Mouse (Mus musculus) spleen, adult 2 months (tissue): ENCODE data around the gene Mmrn2.

Experiments
- CTCF ChIP-seq: fragments of 200-500 bp; IDR thresholded peaks from 2 replicates; pipeline ENCODE4 v1.5.1; 2011; ENCODE audit warnings: mild to moderate bottlenecking, inconsistent platforms; ENCODE audit not compliant: insufficient read depth, insufficient read length, insufficient replicate concordance; ENCODE audit errors: extremely low read depth
- POLR2A ChIP-seq: fragments of 200-500 bp; IDR thresholded peaks from 2 replicates; pipeline ENCODE4 v1.6.1; 2011; ENCODE audit warnings: low read depth, low read length, inconsistent platforms

- TF ChIP-seq POLR2A (no peak), CTCF (no peak)
These were observed 53.0 kb downstream of the Mmrn2 start for GRCm38 (mm10) chr14:34428274-34428673.
